Mouse (Mus musculus) adrenal gland, adult 2 months (tissue): Measurements from ENCODE around the gene Trub2. TPM values are rescaled to one million over a fixed set of nuclear protein-coding genes. Genes with fewer than 3 reads are reported as not detected.
"Not testable (repeated sequence)": the region's sequence is repeated elsewhere in the genome, so short reads cannot be mapped to it uniquely, and the experiment has no call there.

ENCODE experiments used
- DNase-seq: peaks from one replicate; pipeline ENCODE4 v3.0.0; 2021
- long read RNA-seq: library from polyadenylated mRNA; stranded (forward); transcript quantifications from one replicate; pipeline ENCODE4 v2.0.0, GENCODE M21; 2021
- polyA plus RNA-seq: library from polyadenylated mRNA; depleted of rRNA; stranded (reverse); fragments of >200 nt; gene quantifications from 2 replicates; pipeline ENCODE4 v1.2.3, GENCODE M21; 2012; rRNA removed
- total RNA-seq, 2 experiments: library from RNA; stranded (reverse); gene quantifications; 2 replicates each; pipeline ENCODE4 v1.2.3; 2021

Trub2 gene
- 10 to 100 TPM; 39.3 to 42.8 TPM for total RNA-seq
- 25.6 and 30.7 TPM in 2 replicates for polyA plus RNA-seq
- long read RNA-seq, partial matches to known transcripts, result 4 of 21 reads
- long read RNA-seq, other reads (novel, unspliced or antisense), result 12 of 21 reads

DNA sequence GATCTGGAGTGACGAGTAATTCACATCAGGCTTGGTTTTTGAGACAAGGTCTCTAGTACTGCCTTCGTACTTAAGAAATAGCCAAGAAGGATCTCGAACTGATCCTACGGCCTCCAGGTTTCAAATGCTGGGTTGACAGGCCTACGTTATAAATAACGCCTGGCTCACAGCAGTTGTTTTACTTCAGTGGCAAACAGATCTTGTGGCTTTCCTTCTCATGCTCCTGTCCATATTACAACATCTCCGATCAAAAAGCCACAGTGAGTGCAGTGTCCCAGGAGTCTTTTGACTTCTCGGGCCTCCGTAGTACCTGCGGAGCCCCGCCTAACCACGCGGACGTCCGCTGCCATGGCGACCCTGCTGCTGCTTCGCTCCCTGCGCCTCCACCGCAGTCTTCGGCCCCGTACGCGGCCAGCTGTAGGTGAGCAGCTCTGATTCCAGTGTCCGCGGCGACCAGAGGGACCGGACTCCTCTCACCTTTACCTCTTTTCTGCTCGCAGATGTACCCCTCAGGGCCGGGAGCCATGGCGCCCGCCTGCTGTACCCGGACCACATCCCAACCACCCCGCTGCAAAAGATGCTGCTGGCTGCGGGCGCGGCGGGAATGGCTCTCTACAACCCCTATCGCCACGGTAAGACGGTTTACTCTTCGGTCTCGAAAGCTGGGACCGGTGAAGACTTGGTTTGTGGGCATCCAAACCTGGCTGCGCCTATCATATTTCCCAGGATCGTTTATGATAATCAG, at the start of gene Trub2:
TSS of gene Trub2 (minus strand) at position 566 of the 745 bp plus-strand sequence.
- DNase-seq, result peak; percentile 93

DNA sequence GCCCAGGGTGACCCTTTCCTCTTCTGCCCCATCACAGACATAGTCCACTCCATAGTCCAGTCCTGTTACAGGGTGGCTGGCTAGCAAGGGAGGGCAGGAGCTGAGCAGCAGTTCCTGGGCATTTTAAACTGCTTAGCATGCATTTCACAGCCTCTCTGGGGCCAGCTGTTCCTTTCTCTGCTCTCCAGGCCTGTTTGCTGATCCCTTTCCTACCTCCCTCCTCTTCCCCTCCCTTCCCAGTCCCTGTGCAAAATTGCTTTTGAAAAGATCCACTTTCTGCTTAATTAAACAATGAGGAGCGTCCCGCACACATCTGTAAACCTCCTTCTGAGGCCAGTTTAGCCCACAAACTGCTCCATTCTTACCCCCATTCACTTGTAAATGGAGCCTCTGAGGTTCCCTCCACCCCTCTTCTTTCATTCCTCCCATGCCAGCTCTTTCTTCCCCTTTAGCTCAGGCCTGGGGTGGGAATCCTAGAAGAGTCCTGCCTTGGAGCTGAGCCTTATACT, 47.1 kb upstream of the Trub2 start:
- no peak for DNase-seq

DNA sequence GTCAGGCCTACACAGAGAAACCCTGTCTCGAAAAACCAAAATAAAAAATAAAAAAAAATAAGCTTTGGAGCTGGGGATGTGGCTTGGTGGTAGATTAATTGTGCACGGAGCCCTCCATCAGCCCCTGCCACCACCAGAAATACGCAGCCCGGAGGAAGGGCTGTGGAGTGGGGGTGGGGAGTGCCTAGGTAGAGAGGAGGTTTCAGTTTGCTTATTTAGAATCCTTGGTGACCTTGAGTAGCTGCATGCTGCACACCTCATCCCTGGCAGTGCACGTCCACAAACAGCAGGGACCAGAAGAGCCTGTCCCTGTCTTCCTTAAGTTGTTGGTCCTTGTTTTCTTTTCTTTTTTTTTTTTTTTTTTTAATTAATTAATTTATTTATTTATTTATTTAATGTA, 45.5 kb upstream of the Trub2 start:
- no peak for DNase-seq

DNA sequence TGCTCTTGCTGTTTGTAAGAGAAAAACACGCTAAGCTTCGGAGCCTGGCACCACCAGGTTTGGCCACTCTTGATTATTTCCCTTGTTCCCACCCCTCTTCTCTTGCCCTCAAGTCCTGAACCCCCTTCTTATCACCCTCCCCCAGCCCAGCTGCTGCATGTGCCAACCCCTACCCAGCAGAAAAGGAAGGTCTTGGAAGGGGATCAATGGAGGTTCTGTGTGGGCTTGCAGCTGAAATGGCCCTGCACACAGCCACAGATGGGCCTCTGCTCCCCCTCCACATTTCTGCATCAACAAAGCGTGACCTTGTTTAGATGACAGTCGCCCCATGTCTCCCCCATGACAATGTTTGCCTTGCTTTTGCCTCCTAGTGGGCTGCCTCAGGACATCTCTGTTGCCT, 42.8 kb upstream of the Trub2 start:
- DNase-seq, result no peak

DNA sequence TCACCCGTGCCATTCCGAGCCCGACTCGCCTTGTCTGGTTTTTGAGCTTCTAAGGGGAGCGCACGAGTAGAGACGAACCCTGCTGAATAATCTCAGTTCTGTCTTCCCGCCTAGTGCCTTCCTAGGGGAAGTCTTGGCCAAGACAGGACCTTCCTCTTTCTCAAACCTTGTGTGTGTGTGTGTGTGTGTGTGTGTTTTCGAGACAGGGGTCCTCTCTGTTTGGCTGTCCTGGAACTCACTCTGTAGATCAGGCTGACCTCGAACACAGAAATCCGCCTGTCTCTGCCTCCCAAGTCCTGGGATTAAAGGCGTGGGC, 39.4 kb upstream of the Trub2 start:
- DNase-seq, result no peak

DNA sequence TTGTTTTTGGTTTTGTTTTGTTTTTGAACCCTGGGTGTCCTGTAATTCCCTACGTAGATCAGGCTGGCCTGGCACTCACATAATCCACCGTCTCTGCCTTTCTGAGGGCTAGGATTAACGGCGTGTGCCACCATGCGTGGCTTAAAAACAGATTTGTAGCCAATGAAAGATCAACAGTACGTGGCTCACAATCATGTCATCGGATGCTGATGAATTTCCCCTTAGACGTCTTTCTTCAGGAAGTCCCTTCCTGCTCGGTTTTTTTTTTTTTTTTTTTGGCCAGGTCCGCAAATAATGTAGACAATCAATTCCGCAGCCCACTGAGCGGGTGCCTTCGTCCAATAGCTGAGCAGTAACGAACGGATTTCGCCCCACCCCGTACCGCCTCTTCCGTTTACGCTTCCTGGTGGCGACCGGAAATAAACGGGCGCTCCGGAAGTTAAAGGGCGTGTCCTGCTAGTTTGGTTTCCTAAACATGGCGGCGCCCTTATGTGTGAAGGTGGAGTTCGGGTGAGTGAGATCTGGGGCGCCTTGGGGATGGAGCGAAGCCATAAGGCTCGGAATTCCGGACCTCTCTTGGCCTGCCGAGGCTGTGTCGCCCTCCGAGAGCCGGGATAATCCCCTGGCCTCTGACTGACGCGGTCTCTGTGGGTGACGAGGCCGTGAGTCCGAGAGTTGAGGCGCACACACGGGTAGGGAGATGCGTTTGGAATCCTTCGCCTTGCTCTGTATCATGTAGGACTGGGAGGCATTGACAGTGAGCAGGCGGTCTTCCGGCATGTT, 38.8 kb upstream of the Trub2 start:
- peak; percentile 97 for DNase-seq

DNA sequence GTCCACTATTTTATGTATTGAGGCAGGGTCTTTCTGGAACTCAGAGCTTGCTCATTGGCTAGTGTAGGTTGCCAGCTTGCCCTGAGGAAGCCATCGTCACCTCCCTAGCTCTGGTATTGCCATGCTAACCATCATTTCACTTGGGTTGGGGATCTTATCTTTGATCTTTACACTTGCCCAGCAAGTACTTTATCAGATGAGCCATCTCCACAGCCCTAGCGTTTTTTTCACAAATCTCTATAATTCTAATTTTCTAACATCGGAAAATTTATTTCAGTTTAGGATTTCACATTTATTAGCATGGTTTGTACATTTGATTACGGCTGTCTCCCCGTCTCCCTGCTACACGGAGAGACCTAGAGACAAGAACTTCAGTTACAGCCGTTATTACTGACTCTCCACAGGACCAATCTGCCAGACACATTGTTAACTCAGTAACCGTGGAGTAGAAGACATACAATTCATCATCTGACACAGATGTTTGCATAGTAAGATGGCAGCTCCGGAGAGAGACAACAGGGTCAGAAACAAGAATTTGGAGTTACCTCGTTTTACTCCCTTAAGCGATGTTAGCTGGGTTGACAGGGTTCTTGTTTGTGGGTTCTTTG, 38.1 kb upstream of the Trub2 start:
- no peak for DNase-seq

DNA sequence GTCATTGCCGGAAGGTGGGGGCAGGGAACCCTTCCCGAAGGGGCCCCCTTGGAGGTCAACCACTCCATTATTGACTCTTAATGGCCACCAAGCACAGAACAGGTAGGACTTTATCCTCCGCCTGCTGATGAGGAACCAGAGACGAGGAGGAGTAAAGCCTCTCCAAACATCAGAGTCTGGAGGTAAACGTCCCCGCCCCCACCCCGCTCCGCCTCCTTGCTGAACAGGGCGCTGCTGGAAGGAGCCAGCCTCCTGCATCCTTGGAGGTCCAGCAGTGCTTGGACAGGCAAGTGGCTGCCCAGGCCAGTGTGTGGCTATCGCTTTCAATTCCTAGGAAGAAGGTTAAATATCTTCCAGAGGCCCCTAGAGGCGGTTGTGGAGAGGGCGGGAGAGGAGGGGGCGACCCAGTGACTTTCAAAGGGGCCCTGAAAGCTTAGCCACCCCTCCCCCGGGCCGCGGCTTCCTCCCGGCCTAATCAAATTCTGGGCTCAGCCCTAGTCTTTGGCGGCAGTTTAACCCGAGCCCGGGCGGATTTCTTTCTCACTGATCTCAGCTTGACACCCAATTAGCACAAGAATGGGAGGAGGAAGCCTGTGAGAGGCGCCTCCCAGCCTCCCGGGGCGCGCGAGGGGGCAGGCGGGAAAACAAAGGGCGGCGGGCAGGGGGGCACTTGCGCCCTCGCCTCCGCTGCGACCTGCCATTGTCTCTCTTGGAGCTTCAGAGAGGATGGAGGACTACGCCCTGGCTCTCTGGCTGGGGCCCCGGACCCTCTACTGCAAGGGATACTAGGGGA, 31.9 kb upstream of the Trub2 start, which contains the start of gene Urm1:
TSS of gene Urm1 (plus strand) at position 51 of the 793 bp plus-strand sequence.
- peak; percentile 61 for DNase-seq

DNA sequence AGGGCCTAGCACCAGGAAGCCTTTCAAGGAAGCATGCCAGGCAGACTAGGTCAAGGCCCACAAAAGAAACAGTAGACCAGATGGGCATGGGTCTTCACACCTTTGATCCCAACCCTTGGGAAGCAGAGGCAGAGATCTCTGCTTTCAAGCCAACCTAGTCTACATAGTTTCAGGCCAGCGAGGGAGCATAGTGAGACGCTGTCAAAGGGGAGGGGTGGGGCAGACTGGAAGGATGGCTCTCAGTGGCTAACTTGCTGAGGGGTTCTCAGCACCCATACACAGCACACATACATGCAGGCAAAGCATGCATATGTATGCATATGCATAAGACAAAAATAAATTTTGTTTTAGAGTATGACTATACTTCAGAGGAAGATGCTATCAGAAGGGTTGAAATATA, 31.1 kb upstream of the Trub2 start:
- DNase-seq, result no peak

DNA sequence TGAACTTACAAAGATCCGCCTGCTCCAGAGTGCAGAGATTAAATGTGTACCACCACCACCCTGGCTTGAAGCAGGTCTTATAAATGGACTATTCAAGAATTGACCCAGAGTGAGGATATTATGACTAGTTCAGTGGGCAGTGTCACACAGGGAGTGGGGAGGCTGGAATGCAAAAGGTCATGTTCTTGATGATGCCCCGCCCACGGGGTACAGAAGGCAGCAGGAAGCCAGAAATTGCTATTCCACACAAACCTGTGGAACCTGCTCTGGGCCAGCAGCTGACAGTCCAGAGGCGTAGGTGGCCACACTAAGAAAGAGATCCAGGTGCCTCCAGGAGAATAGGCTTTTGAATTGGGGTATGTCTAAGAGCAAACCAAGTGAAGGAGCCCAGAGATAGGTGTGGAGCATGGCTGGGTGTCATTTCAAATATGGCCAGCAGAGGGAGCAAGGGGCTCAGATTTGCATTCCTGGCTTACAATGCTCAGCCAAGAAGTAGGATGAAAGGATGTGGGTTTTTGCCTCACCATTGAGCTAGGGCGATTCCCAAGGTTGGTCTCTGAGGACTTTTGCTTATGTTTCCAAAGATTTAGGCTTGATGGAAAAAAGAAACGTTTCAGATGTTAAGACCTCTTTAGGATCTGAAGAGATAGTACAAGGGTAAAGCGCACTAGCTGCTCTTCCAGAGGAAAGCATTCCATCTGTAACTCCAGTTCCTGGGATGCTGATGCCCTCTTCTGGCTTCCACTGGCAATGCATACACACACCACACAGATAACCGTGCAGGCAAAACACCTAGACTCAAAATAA, 29.3 kb upstream of the Trub2 start:
- DNase-seq, result peak; percentile 86

DNA sequence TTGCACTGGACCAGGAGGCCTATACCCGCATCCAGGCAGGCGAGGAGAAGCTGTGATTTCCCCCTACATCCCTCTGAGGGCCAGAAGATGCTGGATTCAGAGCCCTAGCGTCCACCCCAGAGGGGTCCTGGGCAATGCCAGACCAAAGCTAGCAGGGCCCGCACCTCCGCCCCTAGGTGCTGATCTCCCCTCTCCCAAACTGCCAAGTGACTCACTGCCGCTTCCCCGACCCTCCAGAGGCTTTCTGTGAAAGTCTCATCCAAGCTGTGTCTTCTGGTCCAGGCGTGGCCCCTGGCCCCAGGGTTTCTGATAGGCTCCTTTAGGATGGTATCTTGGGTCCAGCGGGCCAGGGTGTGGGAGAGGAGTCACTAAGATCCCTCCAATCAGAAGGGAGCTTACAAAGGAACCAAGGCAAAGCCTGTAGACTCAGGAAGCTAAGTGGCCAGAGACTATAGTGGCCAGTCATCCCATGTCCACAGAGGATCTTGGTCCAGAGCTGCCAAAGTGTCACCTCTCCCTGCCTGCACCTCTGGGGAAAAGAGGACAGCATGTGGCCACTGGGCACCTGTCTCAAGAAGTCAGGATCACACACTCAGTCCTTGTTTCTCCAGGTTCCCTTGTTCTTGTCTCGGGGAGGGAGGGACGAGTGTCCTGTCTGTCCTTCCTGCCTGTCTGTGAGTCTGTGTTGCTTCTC, 27.5 kb upstream of the Trub2 start:
- no peak for DNase-seq

DNA sequence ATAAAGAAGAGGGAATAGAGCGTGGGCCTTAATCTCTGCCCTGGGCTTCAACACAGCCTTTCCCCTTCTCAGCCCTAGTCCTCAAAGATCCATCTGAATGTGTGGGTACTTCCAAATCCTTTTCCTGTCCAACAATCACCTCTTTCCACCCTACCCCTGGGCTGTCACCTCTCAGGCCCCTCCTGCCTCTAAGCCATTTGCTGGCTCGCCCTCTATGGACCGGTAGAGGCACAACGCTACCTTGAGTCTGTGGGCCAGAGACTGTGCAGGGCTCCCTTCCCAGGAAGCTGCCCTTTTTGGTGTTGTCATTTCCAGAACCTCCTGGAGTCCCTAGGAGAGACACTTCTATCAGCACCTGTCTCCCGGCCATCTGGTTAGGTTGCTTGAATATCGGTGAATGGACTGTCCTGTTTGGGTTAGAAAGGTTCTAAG, 15.1 kb upstream of the Trub2 start:
- peak; percentile 33 for DNase-seq

DNA sequence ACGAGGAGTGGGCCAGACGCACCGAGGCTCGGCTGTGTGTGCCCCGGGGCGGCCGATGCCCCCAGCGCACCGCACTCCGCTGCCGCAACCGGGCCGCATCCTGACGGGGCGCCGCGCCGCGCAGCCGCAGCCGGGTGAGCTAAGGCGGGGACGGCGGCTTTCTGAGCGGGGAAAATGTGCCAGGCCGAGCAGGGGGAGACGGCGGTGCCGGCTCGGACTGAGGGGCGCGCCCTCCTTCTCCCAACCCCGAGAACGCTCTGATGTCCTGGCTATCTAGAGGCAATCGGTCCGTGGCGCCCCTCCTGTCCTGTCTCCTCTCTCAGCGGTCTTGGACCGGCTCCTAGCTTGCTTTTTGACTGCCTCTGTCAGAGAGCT, 14.5 kb upstream of the Trub2 start:
- no peak for DNase-seq

DNA sequence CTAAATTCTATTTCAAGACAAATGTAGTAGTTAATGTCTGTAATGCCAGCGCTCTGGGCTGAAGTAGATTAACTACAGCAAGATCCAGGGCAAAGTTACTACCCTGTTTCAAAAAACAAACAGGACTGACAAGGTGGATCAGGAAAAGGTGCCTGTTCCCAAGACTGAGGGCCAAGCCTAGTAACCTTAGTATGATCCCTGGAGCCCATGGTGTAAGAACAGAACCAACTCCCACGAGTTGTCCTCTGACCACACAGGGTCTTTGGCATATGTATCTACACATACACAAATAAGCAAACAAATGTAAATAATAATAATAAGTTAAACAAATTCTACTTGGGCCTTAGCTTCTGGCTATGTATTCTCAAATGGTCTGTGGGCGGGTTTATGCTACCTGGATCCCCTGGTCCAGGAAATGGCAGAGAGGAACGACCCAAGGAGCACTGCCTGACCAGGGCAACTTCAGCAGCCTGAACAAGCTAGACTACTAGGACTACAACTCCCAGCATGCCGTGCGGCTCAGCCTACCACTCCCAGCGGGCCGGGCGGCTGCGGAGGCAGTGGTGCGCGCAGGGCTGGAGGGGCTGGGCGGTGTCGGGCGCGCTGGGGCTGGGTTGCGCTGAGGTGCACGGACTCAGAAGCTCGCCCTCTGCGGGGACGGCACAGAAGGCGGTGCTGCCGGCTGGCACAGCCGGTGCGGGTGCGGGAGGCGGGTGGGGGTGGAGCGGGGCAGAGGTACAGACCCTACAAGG, 13.9 kb upstream of the Trub2 start, which contains the start of gene Slc27a4:
TSS of gene Slc27a4 (plus strand) at position 560 of the 752 bp plus-strand sequence.
- DNase-seq, result peak; percentile 98

DNA sequence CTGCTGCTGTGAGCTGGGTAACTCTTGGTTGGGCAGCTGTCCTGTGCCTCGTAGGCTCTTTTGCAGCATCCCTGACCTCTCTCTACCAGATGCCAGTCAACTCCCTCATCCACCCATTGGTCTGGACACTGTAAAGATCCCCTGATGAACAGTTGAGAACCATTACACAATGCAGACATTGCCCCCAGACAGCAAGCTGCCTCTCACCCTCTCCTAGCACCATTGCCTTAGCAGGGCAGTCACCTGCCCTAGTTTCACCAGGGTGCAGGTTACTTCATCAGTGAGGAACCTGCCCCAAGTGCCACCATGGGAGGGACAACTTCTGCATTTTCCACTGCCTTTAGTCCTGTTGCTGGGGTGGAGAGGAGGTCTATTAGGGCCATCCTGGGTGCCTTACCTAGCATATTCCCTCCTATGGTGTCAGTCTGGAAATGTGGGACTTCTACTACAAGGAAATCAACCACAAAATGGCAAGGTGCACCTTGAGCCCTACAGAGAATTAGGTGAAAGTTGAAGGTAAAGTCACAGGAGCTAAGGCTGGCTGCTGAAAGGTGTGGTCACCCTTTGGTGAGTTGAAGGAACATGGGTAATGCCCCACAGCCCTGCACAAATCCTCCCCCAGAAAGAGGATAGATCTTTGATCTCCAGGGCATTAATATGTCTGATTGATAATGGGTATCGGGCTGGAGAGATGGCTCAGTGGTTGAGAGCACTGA, 4.6 kb upstream of the Trub2 start:
- no peak for DNase-seq

DNA sequence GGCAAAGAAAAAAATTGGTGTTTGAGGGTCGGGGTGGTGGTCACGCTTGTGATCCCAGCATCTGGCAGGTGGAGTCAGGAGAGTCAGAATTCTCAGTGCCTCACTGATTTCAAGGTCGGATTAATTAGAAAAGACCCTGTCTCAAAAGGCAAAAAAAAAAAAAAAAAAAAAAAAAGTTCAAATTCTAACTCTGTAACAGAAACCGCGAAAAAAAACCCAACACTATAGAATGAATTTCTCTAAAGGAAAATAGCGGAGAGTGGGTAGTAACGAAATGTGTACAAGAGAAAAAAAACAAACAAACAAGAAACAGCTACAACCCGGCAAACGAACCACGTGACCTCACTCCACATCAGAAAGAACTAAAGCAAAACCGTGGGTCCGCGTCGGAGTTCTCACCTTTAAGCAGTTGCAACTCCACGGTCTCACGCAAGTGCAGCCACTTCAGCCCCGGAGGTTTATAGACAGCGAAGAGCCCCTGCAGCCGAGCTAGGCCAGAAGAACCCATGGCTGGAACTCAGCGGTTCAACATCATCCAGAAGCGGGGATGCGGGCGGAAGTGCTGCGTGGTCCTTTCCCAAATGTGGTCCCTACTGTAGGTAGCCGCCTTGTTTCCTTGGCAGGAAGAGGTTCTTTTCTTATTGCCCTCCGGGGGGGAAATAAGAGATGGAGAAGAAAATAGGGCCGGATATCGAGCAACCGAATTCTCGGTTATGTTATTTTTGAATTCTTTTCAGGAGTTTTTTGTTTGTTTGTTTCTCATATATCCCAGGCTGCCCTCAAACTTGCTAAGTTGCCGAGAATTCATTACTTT, 991 bp downstream of the Trub2 start, which contains the start of gene Coq4:
TSS of gene Coq4 (plus strand) at position 390 of the 814 bp plus-strand sequence.
- peak; percentile 92 for DNase-seq

DNA sequence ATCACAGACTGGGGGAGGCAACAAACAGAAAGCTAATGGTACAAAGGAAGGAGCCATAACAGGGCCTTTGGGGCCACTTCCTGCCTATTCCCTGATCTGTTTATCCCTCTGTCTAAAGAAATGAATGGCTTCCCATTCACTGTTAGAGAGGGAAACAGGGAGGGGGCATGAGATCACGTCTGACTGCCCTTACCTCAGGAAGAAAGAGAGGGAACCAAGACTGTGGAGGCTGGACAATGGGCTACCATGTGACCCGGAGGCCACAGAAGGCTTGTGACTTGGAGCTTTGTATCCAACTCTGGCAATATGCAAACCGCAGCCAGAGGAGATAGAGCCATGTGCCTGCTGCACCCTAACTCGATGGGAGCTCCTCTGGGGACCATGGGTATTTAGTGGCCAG, 4.0 kb downstream of the Trub2 start:
- no peak for DNase-seq

DNA sequence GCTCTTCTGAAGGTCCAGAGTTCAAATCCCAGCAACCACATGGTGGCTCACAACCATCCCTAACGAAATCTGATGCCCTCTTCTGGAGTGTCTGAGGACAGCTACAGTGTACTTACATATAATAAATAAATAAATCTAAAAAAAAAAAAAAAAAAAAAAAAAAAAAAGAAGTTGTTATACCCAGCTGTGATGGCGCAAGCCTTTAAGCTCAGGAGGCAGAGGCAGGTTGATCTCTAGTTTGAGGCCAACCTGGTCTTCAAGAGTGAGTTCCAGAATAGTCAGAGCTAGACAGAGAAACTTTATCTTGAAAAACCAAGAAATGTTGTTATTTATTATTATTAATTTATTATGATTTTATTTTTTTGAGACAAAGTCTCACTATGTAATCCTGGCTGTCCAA, 7.0 kb downstream of the Trub2 start:
- DNase-seq, result not testable (repeated sequence)
